Mouse (Mus musculus): ENCODE data around the gene Il1f10.

DNA sequence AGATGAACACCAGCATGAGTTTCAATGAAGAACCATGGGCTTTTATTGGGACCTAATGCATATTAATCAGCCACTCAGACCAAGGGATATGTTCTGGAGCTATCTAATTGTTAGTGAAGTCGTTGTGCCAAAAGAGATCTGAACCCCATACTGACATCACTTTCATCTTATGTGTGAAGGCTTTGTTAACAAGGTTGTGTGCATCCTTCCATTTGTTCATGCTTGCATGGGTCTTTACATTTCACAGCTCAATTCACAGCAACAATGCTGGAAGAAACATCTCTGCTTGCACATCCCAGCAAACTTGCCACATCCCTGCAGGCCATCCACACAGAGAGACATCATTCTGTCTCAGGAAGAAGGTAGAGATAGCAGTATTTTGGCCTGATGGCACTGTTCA lies 15.8 kb upstream of the Il1f10 start:
- no peak for TF ChIP-seq GATA1 (IDR thresholded peaks at IDR 0.05; ENCODE audit: borderline replicate concordance, low read length)
- no peak for TF ChIP-seq FLI1 (IDR thresholded peaks at IDR 0.05; ENCODE audit: low read length)

Data from megakaryocyte, embryonic 14.5 days (primary cell).